Mouse (Mus musculus) telencephalon, adult 2 months (tissue): Measurements from ENCODE around the gene Lamc2.

Source experiments
- DNase-seq: peaks from one replicate; pipeline ENCODE4 v3.0.0-alpha.2; 2011; ENCODE audit warnings: low read depth, low spot score

Lamc2 gene

DNA sequence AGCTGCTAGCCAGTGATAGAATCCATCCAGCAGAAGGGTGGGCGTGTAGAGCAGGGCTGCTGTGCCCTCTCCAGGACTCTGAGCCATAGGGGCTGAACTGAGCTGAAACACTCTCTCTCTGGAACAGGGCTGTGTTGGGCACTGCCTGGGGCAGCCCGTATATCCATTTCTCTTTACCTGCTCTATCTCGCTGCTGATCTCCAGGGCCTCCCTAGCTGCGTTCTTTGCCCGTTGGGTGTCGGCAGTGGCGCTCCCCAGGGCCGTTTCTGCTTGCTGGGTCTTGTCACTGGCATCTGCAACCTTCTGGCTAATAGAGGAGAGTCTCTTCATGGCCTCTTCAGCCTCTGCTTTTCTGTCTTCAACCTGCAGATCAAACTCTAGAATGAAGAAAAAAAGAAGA, 57.5 kb downstream of the Lamc2 start:
- DNase-seq: no peak

DNA sequence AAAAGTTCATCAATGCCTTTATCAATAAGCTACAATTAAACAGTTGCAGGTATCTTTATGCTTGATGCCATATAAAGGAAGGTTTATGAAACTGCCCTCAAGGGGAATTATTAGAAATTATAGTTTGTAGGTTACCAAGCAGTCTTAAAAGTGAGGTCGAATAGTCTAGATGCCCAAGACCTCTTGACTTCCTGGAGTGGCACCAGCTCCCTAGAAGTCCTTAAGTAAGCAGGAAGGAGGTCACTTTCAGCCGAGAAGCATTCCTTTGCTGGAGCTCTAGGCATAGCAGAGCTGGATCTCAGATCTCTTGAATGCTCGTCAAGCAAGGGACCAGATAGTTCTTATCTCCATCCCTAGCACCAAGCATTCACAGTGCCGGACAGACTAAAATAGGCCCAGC, 58.6 kb downstream of the Lamc2 start:
- DNase-seq: no peak

DNA sequence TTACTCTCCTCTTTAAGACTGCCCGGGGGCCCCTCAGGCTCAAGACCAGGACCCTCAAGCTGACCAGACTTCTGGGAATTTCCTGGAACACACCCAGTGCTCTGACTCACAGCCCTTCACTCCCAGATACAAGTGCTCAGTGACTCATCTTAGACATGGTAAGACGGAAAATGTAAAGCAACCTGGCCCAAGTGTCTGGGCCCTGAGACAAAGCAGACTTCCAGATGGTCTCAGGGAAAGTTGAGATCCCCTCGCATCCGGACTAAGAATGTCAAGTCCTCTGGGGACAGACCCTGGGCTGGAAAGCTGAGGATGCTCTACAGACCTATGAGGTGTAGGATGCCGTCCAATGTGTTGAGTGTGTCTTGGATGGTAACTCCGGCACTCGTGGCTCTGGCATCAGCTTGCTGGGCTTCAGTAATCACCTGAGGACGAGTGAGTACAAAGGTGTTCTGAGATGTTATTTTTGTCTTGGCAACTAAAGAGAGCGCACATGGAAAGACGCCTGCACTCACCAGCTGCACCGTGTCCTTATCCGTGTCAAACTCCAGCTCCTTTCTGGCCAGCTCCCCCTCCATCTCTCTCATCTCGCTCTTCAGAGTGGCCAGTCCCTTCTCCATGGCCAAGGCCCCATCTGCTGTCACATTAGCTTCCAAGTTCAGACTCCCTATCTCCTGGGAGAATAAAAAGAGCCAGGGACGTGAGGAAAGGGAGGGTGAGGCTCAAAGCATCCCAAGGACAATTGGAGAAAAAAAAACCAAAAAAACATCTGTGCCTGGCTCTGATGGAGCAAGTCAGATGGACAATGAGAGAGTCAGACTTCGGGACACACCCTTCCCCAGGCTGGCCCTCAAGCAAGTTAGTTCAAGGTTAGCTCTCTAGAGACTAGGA, 59.5 kb downstream of the Lamc2 start:
- DNase-seq: no peak

DNA sequence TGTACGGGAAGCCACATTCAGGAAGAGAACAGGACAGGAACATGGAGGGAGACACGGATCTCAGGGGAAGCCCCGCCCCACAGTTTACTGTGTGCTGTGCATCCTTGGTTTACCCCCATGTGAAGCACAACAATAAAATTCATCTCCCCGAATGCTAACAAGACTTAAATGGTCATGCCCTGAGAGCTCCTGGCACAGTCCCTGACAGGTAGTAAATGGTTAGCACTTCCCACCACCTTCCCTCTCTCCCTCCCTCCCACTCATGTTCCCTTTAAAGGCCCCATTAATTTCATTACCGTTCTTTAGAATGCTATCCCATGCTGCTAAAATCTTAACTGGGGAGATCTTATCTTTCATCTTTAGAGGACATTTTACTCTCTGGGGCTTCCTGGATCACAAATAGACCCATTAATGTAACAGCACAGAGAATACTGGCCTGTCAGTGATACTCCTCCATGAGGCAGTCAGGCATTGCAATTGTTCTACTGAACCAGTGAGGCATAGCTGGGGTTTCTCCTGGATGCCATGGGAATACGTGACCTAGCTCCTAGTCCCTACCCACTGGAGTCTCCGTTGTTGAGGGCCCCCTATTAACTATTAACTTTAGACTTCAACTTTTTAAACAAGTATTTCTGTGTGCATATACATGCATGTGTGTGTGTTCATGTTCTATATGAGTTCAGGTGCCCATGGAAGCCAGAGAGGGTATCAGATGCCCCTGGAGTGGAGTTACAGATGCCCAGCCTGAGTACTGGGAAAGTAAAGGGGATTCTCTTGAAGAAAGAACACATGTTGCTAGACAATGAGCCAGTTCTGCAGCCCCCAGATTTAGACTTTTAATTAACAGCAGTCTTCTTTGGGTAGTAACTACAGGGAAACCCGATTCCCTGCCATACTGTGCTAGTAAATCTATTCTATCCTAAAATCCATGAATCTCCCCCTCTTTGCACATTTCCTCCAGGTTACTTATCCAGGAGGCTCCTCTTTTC, 60.7 kb downstream of the Lamc2 start:
- DNase-seq: no peak

DNA sequence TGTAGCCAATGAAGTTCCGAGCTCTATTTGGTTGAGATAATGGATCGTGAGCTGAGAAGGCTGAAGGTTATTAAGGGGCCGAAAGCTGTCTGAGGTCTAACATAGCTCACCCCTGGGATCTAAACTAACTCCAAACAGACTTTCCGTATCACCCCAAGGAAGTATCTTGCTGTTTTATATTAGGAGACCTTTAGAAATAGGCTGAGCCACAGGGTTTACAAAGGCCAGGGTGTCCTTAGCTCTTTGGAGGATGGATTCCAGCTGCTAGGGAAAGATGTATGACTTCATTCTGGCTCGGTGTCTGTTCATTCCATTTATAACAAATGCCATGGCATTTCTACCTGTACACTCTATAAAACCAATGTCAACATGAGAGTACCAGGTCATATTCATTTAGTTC, 61.7 kb downstream of the Lamc2 start:
- DNase-seq: no peak

DNA sequence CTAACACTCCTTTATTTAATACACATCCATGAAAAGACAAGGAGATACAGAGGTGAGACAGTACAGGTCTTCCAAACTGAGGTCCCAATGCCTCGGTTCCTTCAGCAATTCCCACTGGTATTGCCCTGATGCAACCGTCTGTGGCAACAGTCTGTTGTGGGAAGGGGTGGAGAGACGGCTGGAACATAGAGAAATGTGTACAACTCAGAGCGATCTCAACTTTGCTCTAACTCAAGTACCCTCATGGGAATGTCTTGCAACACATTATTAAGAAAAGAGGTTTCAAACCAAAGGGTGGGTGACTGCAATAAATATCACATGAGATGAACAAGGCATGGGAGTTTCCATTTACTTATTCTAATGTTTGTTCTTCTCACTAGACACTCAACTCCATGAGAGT, 63.5 kb downstream of the Lamc2 start:
- no peak for DNase-seq

DNA sequence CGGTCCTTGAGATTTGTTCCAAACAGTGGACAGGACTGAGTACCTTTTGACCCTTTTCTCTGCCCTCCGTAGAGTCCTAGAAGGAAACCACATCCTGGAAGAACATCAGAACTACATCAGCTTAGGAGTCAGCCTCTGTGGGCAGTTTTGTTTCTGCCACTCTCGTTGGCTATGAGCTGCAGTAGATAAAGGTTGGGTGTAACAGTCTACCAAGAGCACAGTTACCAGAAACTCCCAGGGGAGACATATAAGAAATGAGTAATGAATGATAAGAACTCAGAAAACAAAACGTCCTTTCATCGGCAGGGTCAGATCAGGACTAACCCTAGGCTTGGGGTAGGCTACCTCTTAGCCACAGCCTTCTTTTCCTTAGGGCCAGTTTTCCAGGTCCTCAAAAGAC, 64.9 kb downstream of the Lamc2 start:
- DNase-seq: no peak

DNA sequence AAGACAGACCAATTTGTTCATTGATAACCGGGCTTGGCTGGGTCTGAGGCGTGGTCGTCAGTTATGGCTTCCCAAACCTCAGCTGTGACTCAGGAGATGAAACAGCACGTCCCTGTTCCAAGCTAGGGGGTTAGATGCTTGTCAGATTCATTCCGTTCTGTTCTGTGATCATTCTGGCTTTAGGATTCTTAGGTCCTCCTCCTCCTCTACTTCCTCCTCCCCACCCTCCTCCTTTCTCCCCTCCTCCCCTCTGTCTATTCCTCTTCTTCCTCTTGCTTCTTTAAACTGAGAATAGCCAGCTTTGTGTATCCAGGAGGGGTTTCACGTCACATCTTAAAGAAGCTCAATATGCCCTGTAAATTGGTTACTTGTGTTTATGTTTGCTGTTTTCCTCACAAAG, 65.7 kb downstream of the Lamc2 start:
- no peak for DNase-seq

DNA sequence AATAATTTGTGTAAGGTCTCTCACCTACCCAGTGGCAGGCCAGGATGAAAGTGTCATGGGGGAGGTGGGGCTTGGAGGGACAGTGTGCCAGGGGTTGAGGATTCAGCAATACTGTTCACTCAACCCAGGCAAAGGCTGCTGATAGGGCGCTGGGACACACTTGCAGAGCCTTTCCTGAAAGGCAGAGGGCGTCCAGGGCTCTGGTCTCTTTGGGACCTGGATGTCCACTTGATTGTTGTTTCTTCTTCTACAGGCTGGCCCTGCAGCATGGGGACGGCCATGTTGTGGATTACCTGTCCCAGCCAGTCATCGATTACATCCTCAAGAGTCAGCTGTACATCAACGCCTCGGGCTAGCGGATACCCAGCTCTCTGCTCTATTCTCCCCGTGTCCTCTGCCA, 70.9 kb downstream of the Lamc2 start:
- no peak for DNase-seq

DNA sequence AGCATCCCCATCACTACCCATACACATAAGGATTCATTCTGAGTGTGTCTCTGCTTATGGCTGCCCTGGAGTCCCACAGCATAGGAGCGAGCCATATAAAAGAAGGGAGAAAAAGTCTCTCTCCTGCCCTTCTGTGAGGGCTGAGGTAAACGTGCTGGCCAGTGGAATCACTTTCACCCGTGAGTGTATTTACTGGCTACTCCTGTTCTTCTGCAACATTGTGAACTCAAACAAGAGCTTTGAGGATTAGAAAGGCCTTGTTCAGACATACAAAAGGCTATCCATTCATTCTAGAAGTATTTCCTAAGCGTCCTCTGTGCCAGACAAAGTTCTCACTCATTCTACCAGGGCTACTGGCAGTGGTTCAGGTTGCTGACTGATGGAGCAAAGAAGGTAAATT, 74.7 kb downstream of the Lamc2 start:
- DNase-seq: no peak

DNA sequence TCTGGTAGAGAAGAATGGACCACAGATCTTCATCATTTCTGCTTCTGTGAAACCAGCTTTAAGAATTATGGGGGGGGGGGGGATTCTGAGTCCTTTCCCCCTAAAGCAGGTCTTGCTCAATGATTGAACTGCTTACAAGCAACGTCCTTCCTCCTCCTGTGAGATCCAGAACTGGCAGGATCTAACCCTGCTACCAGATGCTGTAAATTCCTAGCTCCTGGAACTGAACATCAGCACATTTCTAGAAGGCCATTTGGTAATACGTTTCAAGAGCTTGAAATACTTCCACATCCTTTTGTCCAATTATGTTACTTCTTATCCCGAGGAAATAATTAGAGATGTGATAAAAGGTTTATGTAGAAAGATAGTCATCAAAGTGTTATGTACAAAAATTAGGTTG, 76.4 kb downstream of the Lamc2 start:
- no peak for DNase-seq

DNA sequence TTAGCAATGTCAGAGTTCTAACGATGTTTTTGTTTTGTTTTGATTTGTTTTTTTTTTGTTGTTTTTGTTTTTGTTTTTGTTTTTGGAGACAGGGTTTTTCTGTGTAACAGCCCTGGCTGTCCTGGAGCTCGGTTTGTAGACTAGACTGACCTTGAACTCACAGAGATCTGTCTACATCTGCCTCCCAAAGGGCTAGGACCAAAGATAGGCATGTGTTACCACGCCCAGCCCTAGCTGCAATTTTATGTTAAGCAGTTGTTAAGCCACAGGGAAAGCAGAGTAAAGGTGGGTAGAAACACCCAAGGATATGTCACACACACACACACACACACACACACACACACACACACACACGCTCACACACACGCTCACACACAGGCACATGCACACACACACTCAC, 76.9 kb downstream of the Lamc2 start:
- DNase-seq: no peak

DNA sequence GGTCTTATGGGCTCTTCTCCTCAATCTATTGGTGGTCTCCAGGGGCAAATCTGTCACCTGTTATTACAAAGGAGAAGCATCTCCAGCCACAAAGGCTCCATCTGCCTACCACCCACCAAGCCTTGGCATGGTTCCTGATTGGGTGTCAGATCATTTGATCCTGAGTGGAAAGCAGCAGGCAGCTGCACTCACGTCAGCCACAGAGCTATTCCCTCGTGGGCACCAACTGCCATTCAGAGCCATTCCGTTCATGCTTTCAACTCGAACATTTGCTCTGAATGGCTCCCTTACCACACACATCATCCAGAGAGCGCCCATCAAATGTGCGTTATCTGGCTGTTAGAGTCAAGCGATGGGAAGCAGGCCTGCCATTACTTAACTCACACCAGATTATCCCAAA, 78.4 kb downstream of the Lamc2 start:
- peak; percentile 6 for DNase-seq

DNA sequence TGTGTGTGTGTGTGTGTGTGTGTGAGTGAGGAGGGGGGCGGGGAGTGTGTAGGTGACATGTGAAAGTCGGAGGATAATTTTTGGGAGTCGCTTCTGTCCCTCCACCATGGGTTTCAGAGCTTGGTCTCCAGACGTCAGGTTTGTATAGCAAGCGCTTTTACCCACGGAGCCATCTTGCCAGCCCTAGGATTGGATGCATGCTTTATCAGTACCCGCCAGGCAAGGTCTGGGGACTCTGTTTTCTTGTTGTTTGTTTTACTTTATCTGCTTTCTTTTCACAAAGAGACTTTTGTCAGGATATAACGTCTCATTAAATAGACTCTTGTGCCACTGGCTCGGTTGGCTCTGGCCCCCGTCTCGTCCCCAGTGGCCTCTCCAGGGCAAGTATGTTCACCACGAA, 81.4 kb downstream of the Lamc2 start:
- no peak for DNase-seq

DNA sequence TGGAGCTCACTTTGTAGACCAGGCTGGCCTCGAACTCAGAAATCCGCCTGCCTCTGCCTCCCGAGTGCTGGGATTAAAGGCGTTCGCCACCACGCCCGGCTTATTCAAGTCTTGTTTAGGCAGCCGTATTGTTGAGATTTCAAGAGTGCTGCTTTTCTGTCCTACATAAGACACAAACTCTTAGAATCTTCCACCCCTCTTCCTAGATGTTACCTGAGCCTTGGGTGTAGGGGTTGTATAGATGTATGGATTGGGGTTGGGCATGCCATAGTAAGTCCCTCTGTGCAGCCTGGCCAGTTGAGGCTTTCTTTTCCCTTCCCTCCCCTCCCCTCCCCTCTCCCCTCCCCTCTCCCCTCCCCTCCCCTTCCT, 83.1 kb downstream of the Lamc2 start:
- DNase-seq: no peak

DNA sequence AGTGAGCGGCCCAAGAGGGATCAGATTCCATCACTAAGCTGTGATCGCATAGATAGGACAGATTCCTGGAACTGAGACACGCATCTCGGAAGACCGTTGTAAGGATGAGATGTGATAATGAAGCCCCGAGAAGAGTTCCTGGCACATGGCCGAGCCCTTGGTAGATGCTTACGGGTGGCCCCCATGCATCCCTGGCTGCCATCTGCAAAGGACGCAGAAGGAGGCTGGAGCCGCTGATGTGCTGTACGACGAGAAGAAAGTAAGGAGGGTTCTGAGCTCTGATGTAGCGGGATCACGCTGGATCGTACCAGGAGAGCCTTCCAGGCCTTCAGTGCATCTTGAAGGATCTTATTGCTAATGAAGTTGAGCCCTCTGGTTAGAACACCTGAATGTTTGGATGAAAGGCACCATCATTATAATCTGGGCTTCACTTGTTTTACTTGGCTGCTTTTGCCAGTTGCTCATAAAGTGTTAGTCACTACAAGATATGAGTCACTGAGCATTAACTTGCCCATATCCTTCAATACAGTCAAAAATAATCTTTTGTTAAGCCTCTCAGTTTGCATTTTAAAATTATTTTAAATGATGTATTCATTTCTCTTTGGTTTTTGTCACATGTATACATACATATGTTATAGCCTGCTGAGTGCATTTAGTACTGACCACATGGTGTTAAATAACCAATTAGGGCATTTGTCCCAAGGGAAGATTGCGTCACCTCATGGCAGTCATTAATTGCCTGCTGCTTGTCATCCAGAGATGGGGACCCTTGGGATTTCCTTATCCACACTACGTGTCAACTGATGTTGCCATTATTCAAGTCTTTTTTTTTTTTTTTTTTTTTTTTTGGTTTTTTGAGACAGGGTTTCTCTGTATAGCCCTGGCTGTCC, 83.7 kb downstream of the Lamc2 start:
- DNase-seq: no peak

DNA sequence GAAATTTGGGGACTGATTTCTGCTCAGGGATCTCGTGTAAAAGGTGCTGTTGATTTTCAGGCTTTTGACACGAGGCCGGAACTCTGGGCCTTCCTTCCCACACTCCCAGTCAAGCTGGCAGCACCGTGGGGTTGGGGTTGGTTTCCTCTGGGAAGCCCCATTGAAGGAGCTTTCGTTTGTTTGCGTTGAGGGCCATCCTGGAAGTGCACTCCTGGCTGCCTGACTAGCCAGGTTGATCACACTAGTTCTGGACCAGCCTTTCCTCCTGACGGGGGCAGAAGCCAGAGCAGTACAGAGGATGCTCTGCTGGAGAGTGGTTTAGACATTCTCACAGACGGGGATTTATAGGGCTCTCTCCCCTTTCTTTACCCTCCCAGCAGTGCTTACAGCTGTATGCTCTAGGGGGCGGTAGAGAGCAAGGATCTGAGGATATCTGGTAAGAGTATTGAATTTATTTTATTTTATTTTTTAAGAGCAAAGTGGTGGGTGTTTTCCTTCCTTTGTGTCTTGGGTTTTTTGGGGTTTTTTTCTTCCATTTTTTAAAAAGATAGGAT, 84.8 kb downstream of the Lamc2 start:
- peak; percentile 24 for DNase-seq

DNA sequence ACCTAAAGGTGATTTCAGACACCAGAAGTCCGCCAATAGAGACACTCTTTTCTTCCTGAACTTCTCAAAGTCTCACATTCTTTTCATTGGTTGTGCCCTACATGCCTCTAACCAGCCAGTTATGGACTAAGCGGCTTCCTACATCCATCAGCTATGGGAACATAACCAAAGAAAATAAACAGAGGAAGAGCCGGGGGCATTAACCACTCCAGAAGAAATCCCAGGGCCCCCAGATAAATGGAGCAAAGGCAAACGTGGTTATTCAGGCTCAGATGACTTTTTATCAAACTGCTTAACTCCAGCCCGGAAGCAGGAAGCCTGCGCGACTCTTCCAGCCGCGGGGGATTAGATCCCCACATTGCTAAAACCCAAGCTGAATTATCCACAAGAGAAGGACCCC, 85.3 kb downstream of the Lamc2 start:
- no peak for DNase-seq

DNA sequence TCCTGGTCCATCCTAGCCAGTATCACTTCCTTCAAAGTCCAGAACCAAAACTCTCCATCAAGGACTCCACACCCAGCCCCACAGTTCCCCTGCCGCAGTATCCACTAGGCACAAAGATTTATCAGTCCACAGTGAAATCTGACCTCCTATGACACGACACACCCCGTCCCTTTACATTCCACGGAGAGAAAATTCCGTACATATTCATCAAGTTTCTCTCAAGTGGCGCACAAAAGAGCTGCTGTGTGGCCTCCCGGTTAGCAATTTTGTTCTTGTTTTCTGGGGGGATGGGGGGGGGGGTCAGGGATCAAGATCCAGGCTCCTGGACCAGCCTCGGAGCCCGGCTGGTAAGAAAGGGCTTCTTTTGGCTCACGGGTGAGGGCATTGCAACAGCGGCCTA, 87.7 kb downstream of the Lamc2 start:
- no peak for DNase-seq

DNA sequence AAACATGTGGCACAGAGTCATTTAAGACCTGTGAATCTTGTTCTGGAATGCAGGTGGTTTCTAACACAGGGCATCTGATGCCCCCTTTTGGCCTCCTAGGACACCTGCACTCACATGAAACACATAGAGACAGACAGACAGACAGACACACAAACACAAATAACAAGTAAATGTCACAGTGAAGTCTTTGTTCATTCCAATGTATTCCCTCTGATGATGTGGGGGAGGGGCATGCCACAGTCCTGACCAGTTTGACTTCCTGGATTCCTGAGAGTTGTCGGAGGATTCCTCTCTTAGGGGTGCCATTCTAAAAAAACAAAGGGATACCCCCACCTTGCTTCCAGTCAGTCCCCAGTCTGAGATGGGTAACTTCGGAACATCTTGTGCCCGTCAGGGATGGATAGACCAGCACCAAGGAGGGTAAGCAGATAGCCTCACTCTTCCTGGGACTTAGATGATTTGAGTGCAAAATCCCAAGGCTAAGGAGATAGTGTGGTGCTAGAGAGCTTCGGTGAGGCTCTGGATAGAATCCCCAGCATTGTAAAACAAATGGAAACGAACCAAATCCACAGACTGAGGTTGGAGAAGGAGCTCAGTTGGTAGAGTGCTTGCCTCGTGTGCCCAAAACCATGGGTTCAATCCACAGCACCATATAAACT, 89.1 kb downstream of the Lamc2 start:
- DNase-seq: no peak
